Mouse (Mus musculus): ENCODE data around the gene Vmn2r33.
"Not testable (repeated sequence)": the region's sequence is repeated elsewhere in the genome, so short reads cannot be mapped to it uniquely, and the experiment has no call there.

The Vmn2r33 gene

GRCm38 (mm10) chr7:7566686-7567085 lies at the start of gene Vmn2r33:
TSS of gene Vmn2r33 (minus strand) at chr7:7566786.
- not testable (repeated sequence) for DNase-seq

All from B cell, adult 2 months (primary cell).